Mouse (Mus musculus) heart, postnatal 0 days (tissue): Measurements from ENCODE around the gene Sema5a. TPM values are rescaled to one million over a fixed set of nuclear protein-coding genes. Genes with fewer than 3 reads are reported as not detected.

Source experiments
- ATAC-seq: fragments of 200-750 bp; cut with Nextera tagmentation; 2 replicates; pipeline ENCODE4 v1.8.0; 2017; ENCODE audit warnings: low read depth, moderate number of reproducible peaks, moderate library complexity; ENCODE audit not compliant: insufficient read depth
- DNase-seq: peaks from one replicate; pipeline ENCODE4 v3.0.0-alpha.2; 2016; ENCODE audit warnings: low spot score
- H3K27ac ChIP-seq: fragments of 300-500 bp; sonication (generic); 2 replicates; pipeline ENCODE4 v1.5.1; 2014; ENCODE audit warnings: low read depth, mild to moderate bottlenecking
- H3K27me3 ChIP-seq: fragments of 300-500 bp; sonication (generic); 2 replicates; pipeline ENCODE4 v1.6.1; 2014; ENCODE audit warnings: low read length, mixed read lengths; ENCODE audit not compliant: control insufficient read depth, insufficient read depth
- H3K36me3 ChIP-seq: fragments of 300-500 bp; sonication (generic); replicated peaks from 2 replicates; pipeline ENCODE4 v1.6.1; 2014; ENCODE audit warnings: low read length, mixed read lengths; ENCODE audit not compliant: control insufficient read depth, insufficient read depth
- H3K4me1 ChIP-seq: fragments of 300-500 bp; sonication (generic); 2 replicates; pipeline ENCODE4 v1.6.1; 2014; ENCODE audit warnings: antibody characterized with exemption; ENCODE audit not compliant: control insufficient read depth, insufficient read depth
- H3K4me2 ChIP-seq: fragments of 300-500 bp; sonication (generic); 2 replicates; pipeline ENCODE4 v1.6.1; 2014; ENCODE audit warnings: low read depth, mild to moderate bottlenecking, low read length, moderate library complexity
- H3K4me3 ChIP-seq: fragments of 300-500 bp; sonication (generic); 2 replicates; pipeline ENCODE4 v1.5.1; 2014; ENCODE audit warnings: low read depth, low read length
- H3K9ac ChIP-seq: fragments of 300-500 bp; sonication (generic); replicated peaks from 2 replicates; pipeline ENCODE4 v1.6.1; 2014; ENCODE audit warnings: low read depth, low read length, mixed read lengths
- H3K9me3 ChIP-seq: fragments of 300-500 bp; sonication (generic); replicated peaks from 2 replicates; pipeline ENCODE4 v1.6.1; 2016; ENCODE audit warnings: low read length; ENCODE audit not compliant: control insufficient read depth
- CTCF ChIP-seq: IDR thresholded peaks from 2 replicates; pipeline ENCODE4 v1.5.1; 2016; ENCODE audit warnings: antibody characterized with exemption, control low read depth, low read depth
- EP300 ChIP-seq: IDR thresholded peaks from 2 replicates; pipeline ENCODE4 v1.6.1; 2016; ENCODE audit warnings: antibody characterized with exemption, low read depth
- WGBS: fragments of 180-500 bp; shearing (Covaris S2); extraction: QIAGEN DNeasy Blood & Tissue Kit; methylation state at CpG from one replicate; pipeline ENCODE4 v1.1.7; 2014; 5-methylcytosine and 5-hydroxymethylcytosine counted together
- polyA plus RNA-seq: library from polyadenylated mRNA; unstranded; fragments of >200 nt; fragmentation: Nextera tagmentation; extraction: Ambion mirVana; gene quantifications from 2 replicates; pipeline ENCODE4 v1.2.1, GENCODE M21; 2015
- total RNA-seq: library from RNA; depleted of rRNA; stranded (reverse); fragments of >200 nt; gene quantifications from 2 replicates; pipeline ENCODE4 v1.2.3, GENCODE M21; 2014; ENCODE audit warnings: low replicate concordance

Gene Sema5a
- total and polyA plus RNA-seq, 2 experiments from 2014 or later: 3.7 to 11.5 TPM

DNA sequence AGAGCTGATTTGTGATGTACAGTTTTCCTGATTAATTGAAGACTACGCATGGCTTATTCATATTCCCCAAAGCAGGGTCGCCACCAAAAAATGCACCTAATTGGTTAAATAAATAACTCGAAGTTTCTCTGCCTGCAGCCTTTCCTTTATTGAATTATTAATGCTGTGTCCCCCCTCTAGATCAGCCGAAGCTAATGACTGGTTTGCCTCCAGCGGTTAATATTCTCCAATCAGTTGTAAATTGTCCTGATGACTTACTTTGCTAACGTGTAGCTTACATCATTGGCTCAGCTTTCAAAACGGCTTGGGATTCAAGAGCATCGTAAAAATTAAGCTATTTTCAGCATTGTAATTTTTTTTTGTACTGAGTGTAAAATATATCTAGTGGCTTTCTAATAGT lies 66.7 kb downstream of the Sema5a start:
- H3K9me3 ChIP-seq: no peaks in the 10 kb centered on the region
- TF ChIP-seq EP300: no peak
- no peak for TF ChIP-seq CTCF
- H3K27me3 ChIP-seq: no peaks in the 10 kb centered on the region
- ATAC-seq: no peak
- no peak overlapping the region for H3K27ac ChIP-seq
- H3K4me3 ChIP-seq: no peak overlapping the region
- peaks cover 20% of the 10 kb centered on the region for H3K4me1 ChIP-seq
- H3K9ac ChIP-seq: no peak overlapping the region
- WGBS: 86% methylated on average over 8 of the region's 8 CpGs
- H3K4me2 ChIP-seq: no peak overlapping the region
- DNase-seq: no peak
- H3K36me3 ChIP-seq: no peaks in the 10 kb centered on the region

DNA sequence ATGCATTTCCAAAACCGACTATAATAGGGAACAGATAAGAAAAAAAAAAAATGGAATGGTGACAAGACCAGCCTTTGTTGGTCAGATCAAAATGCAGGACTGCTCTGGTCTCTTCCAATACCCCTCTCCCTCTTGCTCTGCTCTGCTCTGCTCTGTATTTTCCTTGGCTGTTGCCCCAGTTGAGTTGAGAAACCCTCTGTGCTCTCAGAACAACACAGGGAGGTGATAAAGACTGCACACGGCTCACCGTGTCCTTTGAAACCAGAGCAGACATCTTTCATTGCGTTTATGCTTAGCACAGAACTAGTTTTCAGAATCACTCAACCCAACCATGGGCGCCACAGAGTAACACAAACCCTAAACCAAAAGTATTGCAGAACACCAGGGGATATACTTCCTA lies 72.5 kb downstream of the Sema5a start:
- H3K4me2 ChIP-seq: no peak overlapping the region
- no peaks in the 10 kb centered on the region for H3K36me3 ChIP-seq
- H3K27me3 ChIP-seq: no peaks in the 10 kb centered on the region
- no peaks in the 10 kb centered on the region for H3K9me3 ChIP-seq
- H3K4me3 ChIP-seq: no peak overlapping the region
- no peak for ATAC-seq
- no peak overlapping the region for H3K27ac ChIP-seq
- TF ChIP-seq CTCF (no peak), EP300 (no peak)
- H3K9ac ChIP-seq: no peak overlapping the region
- H3K4me1 ChIP-seq: peaks cover 8% of the 10 kb centered on the region
- WGBS: 39% methylated on average over 5 of the region's 5 CpGs
- DNase-seq: peak; percentile 25

DNA sequence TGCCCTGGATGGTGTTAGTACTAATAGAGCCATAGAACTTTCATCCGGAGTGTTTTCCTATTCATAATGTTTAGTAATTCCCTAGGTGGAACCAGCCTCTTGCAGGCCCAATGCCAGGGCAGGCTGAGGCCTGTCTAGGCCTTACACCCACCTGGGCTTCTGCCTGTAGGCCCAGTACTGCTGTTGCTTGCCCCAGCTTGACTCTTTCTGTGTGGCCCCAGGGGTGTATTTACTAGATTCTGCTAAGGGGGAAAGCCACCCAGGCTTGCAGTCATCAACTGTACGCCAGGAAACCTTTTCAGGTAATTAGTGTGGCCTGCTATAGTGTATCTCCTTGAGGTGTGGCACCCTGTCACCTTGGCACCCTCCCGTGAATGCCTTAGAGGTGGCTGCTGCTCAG lies 76.1 kb downstream of the Sema5a start:
- ATAC-seq (no peak), DNase-seq (no peak)
- WGBS: 90% methylated on average over 3 of the region's 3 CpGs

DNA sequence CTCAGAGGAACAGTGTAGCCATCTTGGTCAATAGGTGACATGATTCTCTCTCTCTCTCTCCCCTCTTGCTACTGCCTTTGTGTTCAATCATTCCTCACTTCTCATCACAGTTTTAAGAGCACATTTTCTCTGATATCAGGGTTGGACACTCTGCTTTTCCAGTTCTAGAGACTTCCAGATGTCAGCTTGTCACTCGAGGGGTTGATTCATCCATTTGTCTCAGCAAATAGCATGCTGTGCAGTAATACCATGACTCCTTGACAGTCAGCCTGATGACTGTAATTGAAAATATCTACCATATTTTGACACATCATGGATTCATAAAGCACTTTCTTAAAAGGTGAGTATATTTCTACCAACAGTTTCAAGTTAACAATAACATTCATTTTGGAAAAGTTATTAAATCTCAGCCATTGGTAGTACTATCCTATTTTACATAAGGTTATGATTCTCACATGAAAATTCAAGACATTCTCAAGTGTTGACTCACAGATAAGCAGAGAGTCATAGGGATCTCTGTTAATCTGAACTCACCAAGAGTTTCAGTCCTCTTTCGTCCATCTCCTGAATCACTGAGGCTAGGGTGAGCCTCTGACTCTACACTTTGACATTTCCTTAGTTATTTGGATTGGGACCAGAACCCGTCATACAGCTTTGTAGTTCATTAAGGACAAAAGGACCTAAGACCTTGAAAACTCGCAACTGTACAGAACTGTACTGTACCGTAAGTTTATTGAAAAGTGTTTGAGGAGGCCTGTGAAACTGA lies 78.0 kb downstream of the Sema5a start:
- H3K4me1 ChIP-seq: no peaks in the 10 kb centered on the region
- no peak overlapping the region for H3K4me3 ChIP-seq
- ATAC-seq (no peak), DNase-seq (no peak)
- no peak overlapping the region for H3K27ac ChIP-seq
- whole genome bisulfite sequencing: 80% methylated on average over 5 of the region's 5 CpGs
- TF ChIP-seq CTCF (no peak), EP300 (no peak)
- no peaks in the 10 kb centered on the region for H3K9me3 ChIP-seq
- no peaks in the 10 kb centered on the region for H3K27me3 ChIP-seq
- H3K36me3 ChIP-seq: no peaks in the 10 kb centered on the region
- no peak overlapping the region for H3K9ac ChIP-seq
- no peak overlapping the region for H3K4me2 ChIP-seq

More for the DNA sequence above, 76.1 kb downstream of the Sema5a start:
- H3K9ac ChIP-seq: no peak overlapping the region
- no peak overlapping the region for H3K4me2 ChIP-seq
- no peak overlapping the region for H3K27ac ChIP-seq
- TF ChIP-seq EP300: no peak
- no peak for TF ChIP-seq CTCF
- no peaks in the 10 kb centered on the region for H3K4me1 ChIP-seq
- no peaks in the 10 kb centered on the region for H3K36me3 ChIP-seq
- H3K9me3 ChIP-seq: no peaks in the 10 kb centered on the region
- no peak overlapping the region for H3K4me3 ChIP-seq
- no peaks in the 10 kb centered on the region for H3K27me3 ChIP-seq

DNA sequence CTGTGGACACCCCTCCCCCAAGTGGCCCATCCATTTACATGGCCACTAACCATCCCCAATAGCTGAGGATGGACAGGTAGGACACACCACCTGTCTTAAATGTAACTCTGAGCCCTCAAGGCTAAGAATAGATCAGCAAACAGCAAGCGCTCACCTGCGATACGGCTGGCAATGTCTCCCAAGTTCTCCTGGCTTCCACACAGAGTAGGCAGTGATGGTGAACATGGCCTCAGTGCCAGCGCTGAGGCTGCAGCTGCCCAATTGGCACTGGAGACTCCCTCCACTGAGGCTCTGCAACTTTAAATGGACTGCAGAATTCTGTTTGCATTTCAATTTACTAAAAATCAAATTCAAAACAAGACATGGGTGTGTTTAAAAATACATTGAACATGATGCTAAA lies 78.6 kb downstream of the Sema5a start:
- Histone ChIP-seq H3K27ac (no peak overlapping the region), H3K9ac (no peak overlapping the region), H3K36me3 (no peaks in the 10 kb centered on the region), H3K9me3 (no peaks in the 10 kb centered on the region), H3K4me2 (no peak overlapping the region), H3K4me1 (no peaks in the 10 kb centered on the region), H3K27me3 (no peaks in the 10 kb centered on the region), H3K4me3 (no peak overlapping the region)
- no peak for DNase-seq
- WGBS: 93% methylated on average over 4 of the region's 4 CpGs
- no peak for TF ChIP-seq EP300
- no peak for TF ChIP-seq CTCF
- no peak for ATAC-seq

DNA sequence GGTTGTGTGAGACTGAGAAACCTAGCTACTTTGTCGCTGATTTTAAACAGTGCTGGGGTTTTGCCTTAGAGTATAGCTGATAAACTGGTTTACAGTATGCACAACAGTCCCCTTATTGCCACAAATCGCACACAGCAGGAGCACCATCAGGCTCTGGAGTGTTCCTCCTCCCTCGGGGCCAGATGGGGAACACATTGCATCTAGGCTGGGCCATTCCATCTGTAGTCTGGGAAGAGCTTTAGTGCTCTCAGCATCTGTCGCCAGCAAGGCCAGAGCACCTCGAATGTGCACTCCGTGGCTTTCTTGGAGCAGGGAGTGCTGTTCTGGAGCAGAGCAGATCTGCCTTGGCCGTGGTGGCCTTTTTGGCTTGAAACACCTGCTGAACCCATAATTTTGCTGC lies 79.5 kb downstream of the Sema5a start:
- Histone ChIP-seq H3K4me2 (no peak overlapping the region), H3K9me3 (no peaks in the 10 kb centered on the region), H3K36me3 (no peaks in the 10 kb centered on the region), H3K4me3 (no peak overlapping the region), H3K27ac (no peak overlapping the region), H3K4me1 (no peaks in the 10 kb centered on the region), H3K9ac (no peak overlapping the region), H3K27me3 (no peaks in the 10 kb centered on the region)
- no peak for TF ChIP-seq EP300
- TF ChIP-seq CTCF: no peak
- DNase-seq (no peak), ATAC-seq (no peak)
- 62% methylated on average over 7 of the region's 7 CpGs for WGBS
